Mouse (Mus musculus) kidney, adult 2 months (tissue): ENCODE results near the gene Pet117. TPM values are rescaled to one million over a fixed set of nuclear protein-coding genes. Genes with fewer than 3 reads are reported as not detected.
A peak's percentile ranks its signal among the peaks of the same experiment; 100 is the strongest.
"Not testable (repeated sequence)": the region's sequence is repeated elsewhere in the genome, so short reads cannot be mapped to it uniquely, and the experiment has no call there.

Source experiments
- DNase-seq: peaks from one replicate; pipeline ENCODE4 v3.0.0; 2021
- H3K27ac ChIP-seq: fragments of 200-500 bp; 2 replicates; pipeline ENCODE4 v1.5.1; 2012; ENCODE audit warnings: low read depth, low read length, control low read depth, inconsistent platforms; ENCODE audit not compliant: insufficient read depth
- H3K27me3 ChIP-seq: fragments of 200-500 bp; replicated peaks from 2 replicates; pipeline ENCODE4 v1.6.1; 2012; ENCODE audit warnings: mild to moderate bottlenecking, moderate library complexity, low read length, inconsistent platforms; ENCODE audit not compliant: control insufficient read depth, insufficient read depth
- H3K36me3 ChIP-seq: fragments of 200-500 bp; 2 replicates; pipeline ENCODE4 v1.6.1; 2012; ENCODE audit warnings: mild to moderate bottlenecking, moderate library complexity, low read length, inconsistent platforms; ENCODE audit not compliant: control insufficient read depth, insufficient read depth
- H3K4me1 ChIP-seq: fragments of 200-500 bp; 2 replicates; pipeline ENCODE4 v1.6.1; 2011; ENCODE audit warnings: low read length; ENCODE audit not compliant: control insufficient read depth, insufficient read depth
- H3K4me3 ChIP-seq: fragments of 200-500 bp; 2 replicates; pipeline ENCODE4 v1.5.1; 2011; ENCODE audit warnings: mild to moderate bottlenecking, low read depth, low read length, control low read depth; ENCODE audit not compliant: insufficient read depth
- CTCF ChIP-seq: fragments of 200-500 bp; conservative IDR thresholded peaks from 2 replicates; pipeline ENCODE4 v1.5.1; 2011; ENCODE audit warnings: low read depth, mild to moderate bottlenecking, control low read depth, low read length, moderate library complexity, mixed read lengths; ENCODE audit not compliant: insufficient read depth, insufficient read length
- POLR2A ChIP-seq: fragments of 200-500 bp; IDR thresholded peaks from one replicate; pipeline ENCODE4 v1.6.1; 2011; ENCODE audit warnings: low read depth, low read length, control low read depth
- WGBS: fragments of 180-500 bp; shearing (Covaris S2); methylation state at CpG from one replicate; pipeline ENCODE4 v1.1.7; 2018; 5-methylcytosine and 5-hydroxymethylcytosine counted together
- polyA plus RNA-seq: library from polyadenylated mRNA; depleted of rRNA; stranded (reverse); fragments of >200 nt; gene quantifications from 2 replicates; pipeline ENCODE4 v1.2.3, GENCODE M21; 2012

The Pet117 gene
- polyA plus RNA-seq, 1 experiment, result not detected

GRCm38 (mm10) chr2:144331401-144332302 lies 37.1 kb upstream of the Pet117 start, which contains the start of gene Ovol2:
Ovol2 (minus strand) TSS chr2:144332146.
- no peaks in the 10 kb centered on the region for H3K36me3 ChIP-seq
- WGBS, result under 1% methylated on average over 62 of the region's 62 CpGs
- H3K4me1 ChIP-seq, result no peaks in the 10 kb centered on the region; the same call in 1 of the 2 replicates
- peaks cover 4% of the 10 kb centered on the region; the same call in 1 of the 2 replicates for H3K27me3 ChIP-seq
- no peak for TF ChIP-seq POLR2A
- TF ChIP-seq CTCF, result no peak
- DNase-seq, result peak; percentile 75
- peak within 1 kb of the TSS; percentile 65 for H3K4me3 ChIP-seq
- peak within 1 kb of the TSS; percentile 37 for H3K27ac ChIP-seq

GRCm38 (mm10) chr2:144332486-144332885 lies 36.3 kb upstream of the Pet117 start:
- WGBS, result 13% methylated on average over 9 of the region's 9 CpGs
- H3K4me1 ChIP-seq, result no peaks in the 10 kb centered on the region; the same call in 1 of the 2 replicates
- H3K27me3 ChIP-seq, result peaks cover 4% of the 10 kb centered on the region; the same call in 1 of the 2 replicates
- no peak overlapping the region for H3K27ac ChIP-seq
- DNase-seq, result no peak
- H3K36me3 ChIP-seq, result no peaks in the 10 kb centered on the region
- no peak overlapping the region for H3K4me3 ChIP-seq
- TF ChIP-seq POLR2A, result no peak
- TF ChIP-seq CTCF, result no peak

- Histone ChIP-seq H3K36me3 (no peaks in the 10 kb centered on the region), H3K4me3 (peak overlapping the region; percentile 14; the same call in 1 of the 2 replicates), H3K27me3 (peaks cover 4% of the 10 kb centered on the region; the same call in 1 of the 2 replicates), H3K27ac (no peak overlapping the region), H3K4me1 (no peaks in the 10 kb centered on the region; the same call in 1 of the 2 replicates)
- peak; percentile 17 for DNase-seq
- TF ChIP-seq CTCF, result no peak; the same call in 1 of the 2 replicates
- TF ChIP-seq POLR2A, result no peak
- 16% methylated on average over 28 of the region's 28 CpGs for WGBS
These were observed 35.5 kb upstream of the Pet117 start for GRCm38 (mm10) chr2:144333138-144333842.

GRCm38 (mm10) chr2:144337230-144337629 lies 31.6 kb upstream of the Pet117 start:
- H3K4me1 ChIP-seq, result no peaks in the 10 kb centered on the region; the same call in 1 of the 2 replicates
- peaks cover 3% of the 10 kb centered on the region; the same call in 1 of the 2 replicates for H3K27me3 ChIP-seq
- no peak overlapping the region for H3K4me3 ChIP-seq
- no peaks in the 10 kb centered on the region for H3K36me3 ChIP-seq
- TF ChIP-seq CTCF, result no peak
- TF ChIP-seq POLR2A, result no peak
- WGBS, result 42% methylated on average over 3 of the region's 3 CpGs
- no peak for DNase-seq
- no peak overlapping the region for H3K27ac ChIP-seq

GRCm38 (mm10) chr2:144337701-144338100 lies 31.1 kb upstream of the Pet117 start:
- H3K36me3 ChIP-seq, result no peaks in the 10 kb centered on the region
- H3K4me3 ChIP-seq, result no peak overlapping the region
- H3K27me3 ChIP-seq, result peaks cover under 1% of the 10 kb centered on the region; the same call in 1 of the 2 replicates
- TF ChIP-seq CTCF (no peak), POLR2A (no peak)
- no peak for DNase-seq
- 64% methylated on average over 8 of the region's 8 CpGs for WGBS
- no peak overlapping the region for H3K27ac ChIP-seq
- no peaks in the 10 kb centered on the region for H3K4me1 ChIP-seq

- DNase-seq, H3K4me1 ChIP-seq, H3K4me3 ChIP-seq, H3K36me3 ChIP-seq, H3K27ac ChIP-seq, H3K27me3 ChIP-seq: not testable (repeated sequence)
- 74% methylated on average over 6 of the region's 6 CpGs for WGBS
These were observed 30.6 kb upstream of the Pet117 start for GRCm38 (mm10) chr2:144338149-144338548.

GRCm38 (mm10) chr2:144343158-144343557 lies 25.6 kb upstream of the Pet117 start:
- 40% methylated on average over 4 of the region's 4 CpGs for WGBS

More at GRCm38 (mm10) chr2:144343158-144343557, 25.6 kb upstream of the Pet117 start:
- no peak for DNase-seq
- H3K27me3 ChIP-seq, result no peaks in the 10 kb centered on the region
- H3K27ac ChIP-seq, result no peak overlapping the region
- H3K4me1 ChIP-seq, result no peaks in the 10 kb centered on the region
- no peak for TF ChIP-seq CTCF
- TF ChIP-seq POLR2A, result no peak
- no peaks in the 10 kb centered on the region for H3K36me3 ChIP-seq
- no peak overlapping the region for H3K4me3 ChIP-seq
